Comparison of ENCODE assay signal across 8 mouse cellular contexts in genomic region chr1:125435369-125436135, GRCm38 (mm10). TPM values are rescaled to one million over a fixed set of nuclear protein-coding genes. Genes with fewer than 3 reads are reported as not detected.
A peak's percentile ranks its signal among the peaks of the same experiment; 100 is the strongest.
DNase-seq lines count a peak whose midpoint lies in the region; ATAC-seq lines count a peak whose summit lies in the region.

Actr3 (minus strand) TSS chr1:125435727.

- peak within 1 kb of the TSS; percentile 62 for H3K4me2 ChIP-seq in kidney, embryonic 15.5 days

- H3K27me3 ChIP-seq in heart, embryonic 10.5 days (ENCODE audit: insufficient read depth, poor library complexity, severe bottlenecking): no peaks in the 10 kb centered on the region
- no peaks in the 10 kb centered on the region for H3K27me3 ChIP-seq in kidney, embryonic 15.5 days

- peak within 1 kb of the TSS; percentile 88 for H3K9ac ChIP-seq in kidney, embryonic 15.5 days

- peak; percentile 91 for ATAC-seq in erythroblast, adult 5-6 weeks (replicated peaks; ENCODE audit: low FRiP score, poor library complexity, severe bottlenecking)
- peak; percentile 97 for ATAC-seq in kidney, embryonic 15.5 days (replicated peaks; ENCODE audit: low FRiP score)
- peak; percentile 69 for ATAC-seq in monocyte, adult 5-6 weeks (replicated peaks; ENCODE audit: insufficient number of reproducible peaks, low FRiP score, low TSS enrichment, poor library complexity, severe bottlenecking)

- peak within 1 kb of the TSS; percentile 97 for H3K27ac ChIP-seq in heart, embryonic 10.5 days
- H3K27ac ChIP-seq in kidney, embryonic 15.5 days: peak within 1 kb of the TSS; percentile 99

- peak within 1 kb of the TSS; percentile 76 for H3K4me3 ChIP-seq in heart, embryonic 10.5 days
- H3K4me3 ChIP-seq in kidney, embryonic 15.5 days (replicated peaks): peak within 1 kb of the TSS; percentile 88

- no peaks in the 10 kb centered on the region for H3K36me3 ChIP-seq in heart, embryonic 10.5 days
- H3K36me3 ChIP-seq in kidney, embryonic 15.5 days: no peaks in the 10 kb centered on the region

- peaks cover 24% of the 10 kb centered on the region for H3K4me1 ChIP-seq in heart, embryonic 10.5 days
- H3K4me1 ChIP-seq in kidney, embryonic 15.5 days: peaks cover 22% of the 10 kb centered on the region

- under 1% methylated on average over 59 of the region's 59 CpGs for WGBS in heart, embryonic 10.5 days
- WGBS in kidney, embryonic 15.5 days: under 1% methylated on average over 52 of the region's 59 CpGs

- H3K9me3 ChIP-seq in heart, embryonic 10.5 days: no peaks in the 10 kb centered on the region
- H3K9me3 ChIP-seq in kidney, embryonic 15.5 days (replicated peaks): no peaks in the 10 kb centered on the region

- peak; percentile 99 for DNase-seq in B cell, adult 2 months
- DNase-seq in brain, adult 2 months (ENCODE audit: low read depth, low spot score): peak; percentile 100
- peak; percentile 100 for DNase-seq in heart, embryonic 10.5 days (ENCODE audit: low spot score)
- DNase-seq in liver: peak; percentile 98
- DNase-seq in spleen, postnatal 4 days (ENCODE audit: low spot score in 2 of 2): peak; percentile 99 to 100

RNA-seq across cellular contexts. Expression of gene Actr3, which starts in this region (rescaled TPM):
- total RNA-seq in erythroblast, adult 5-6 weeks (2015; ENCODE audit: low replicate concordance): 203 and 242 TPM in 2 replicates
- total RNA-seq in erythroblast, adult 5-6 weeks (2017; ENCODE audit: low replicate concordance): 316 and 347 TPM in 2 replicates
- 283 and 309 TPM in 2 replicates for polyA plus RNA-seq in heart, embryonic 10.5 days (2016; fragmentation: Nextera tagmentation; extraction: Ambion mirVana)
- 253 and 254 TPM in 2 replicates for polyA plus RNA-seq in kidney, embryonic 15.5 days (2015; fragmentation: Nextera tagmentation; extraction: Ambion mirVana)
- total RNA-seq in monocyte, adult 5-6 weeks (2017): 2,047 to 2,533 TPM (median 2,184 TPM) in 3 replicates

Comparison
In these comparisons a context has a peak if more than half of its experiments do, and no peak if none do; other contexts are left out.
1. Peak in every context shown above with its lines: DNase-seq, ATAC-seq, H3K4me3 ChIP-seq and H3K27ac ChIP-seq.